Comparison of ENCODE assay signal across 15 mouse cellular contexts in genomic region chr13:54320212-54320611, GRCm38 (mm10). TPM values are rescaled to one million over a fixed set of nuclear protein-coding genes. Genes with fewer than 3 reads are reported as not detected.
DNase-seq lines count a peak whose midpoint lies in the region; ATAC-seq and TF ChIP-seq lines count a peak whose summit lies in the region.
"Had no signal": no experiment of that assay in that cellular context is flagged by ENCODE, and none has a peak within 500 bp of the region (broad histone marks: within the 10 kb centered on the region; RNA-seq: fewer than 3 reads in every experiment).

No protein-coding gene starts in this region.

- 58% methylated on average over 9 of the region's 9 CpGs for WGBS in intestine, postnatal 0 days
- 55% methylated on average over 9 of the region's 9 CpGs for WGBS in intestine, embryonic 16.5 days
- WGBS in midbrain, postnatal 0 days: 75% methylated on average over 9 of the region's 9 CpGs
- 77% methylated on average over 9 of the region's 9 CpGs for WGBS in midbrain, embryonic 16.5 days

- H3K4me2 ChIP-seq in intestine, postnatal 0 days (replicated peaks; ENCODE audit: low read depth): no peak overlapping the region
- H3K4me2 ChIP-seq in intestine, embryonic 16.5 days (ENCODE audit: low read depth, low read length): no peak overlapping the region
- H3K4me2 ChIP-seq in midbrain, postnatal 0 days (ENCODE audit: low read depth, low read length, poor library complexity, severe bottlenecking): no peak overlapping the region
- H3K4me2 ChIP-seq in midbrain, embryonic 16.5 days (ENCODE audit: low read length): no peak overlapping the region
- H3K4me2 ChIP-seq: forebrain, embryonic 15.5 days; heart, embryonic 15.5 days; midbrain, embryonic 15.5 days; neural tube, embryonic 15.5 days had no signal

- no peaks in the 10 kb centered on the region for H3K36me3 ChIP-seq in intestine, postnatal 0 days (ENCODE audit: control insufficient read depth, insufficient read depth)
- H3K36me3 ChIP-seq in intestine, embryonic 16.5 days (ENCODE audit: control insufficient read depth, insufficient read depth, low read length): no peaks in the 10 kb centered on the region
- H3K36me3 ChIP-seq in midbrain, postnatal 0 days (ENCODE audit: insufficient read depth, low read length): no peaks in the 10 kb centered on the region
- H3K36me3 ChIP-seq in midbrain, embryonic 16.5 days (ENCODE audit: control insufficient read depth, insufficient read depth, low read length): no peaks in the 10 kb centered on the region
- H3K36me3 ChIP-seq: forebrain, embryonic 15.5 days; heart, embryonic 15.5 days; midbrain, embryonic 15.5 days; neural tube, embryonic 15.5 days had no signal

- H3K27ac ChIP-seq in intestine, postnatal 0 days (ENCODE audit: low read depth, low read length): no peak overlapping the region
- H3K27ac ChIP-seq in intestine, embryonic 16.5 days (ENCODE audit: low read length): no peak overlapping the region
- H3K27ac ChIP-seq in midbrain, postnatal 0 days (ENCODE audit: low read depth, low read length): no peak overlapping the region
- H3K27ac ChIP-seq in midbrain, embryonic 16.5 days (ENCODE audit: low read length): no peak overlapping the region
- H3K27ac ChIP-seq: forebrain, embryonic 15.5 days; heart, embryonic 15.5 days; midbrain, embryonic 15.5 days; neural tube, embryonic 15.5 days had no signal

- peak; percentile 61 for TF ChIP-seq CTCF in intestine, postnatal 0 days (IDR thresholded peaks at IDR 0.05; ENCODE audit: low read depth)
- TF ChIP-seq CTCF in midbrain, postnatal 0 days (IDR thresholded peaks at IDR 0.05): peak; percentile 24

- no peaks in the 10 kb centered on the region for H3K9me3 ChIP-seq in intestine, postnatal 0 days (ENCODE audit: control insufficient read depth)
- no peaks in the 10 kb centered on the region for H3K9me3 ChIP-seq in intestine, embryonic 16.5 days (ENCODE audit: control insufficient read depth, low read length)
- no peaks in the 10 kb centered on the region for H3K9me3 ChIP-seq in midbrain, postnatal 0 days (ENCODE audit: low read length)
- H3K9me3 ChIP-seq in midbrain, embryonic 16.5 days (replicated peaks; ENCODE audit: control insufficient read depth, low read length, poor library complexity, severe bottlenecking): no peaks in the 10 kb centered on the region
- H3K9me3 ChIP-seq: forebrain, embryonic 15.5 days; heart, embryonic 15.5 days; midbrain, embryonic 15.5 days; neural tube, embryonic 15.5 days had no signal

- no peaks in the 10 kb centered on the region for H3K27me3 ChIP-seq in intestine, postnatal 0 days (replicated peaks; ENCODE audit: control insufficient read depth, insufficient read depth, low read length)
- no peaks in the 10 kb centered on the region for H3K27me3 ChIP-seq in intestine, embryonic 16.5 days (replicated peaks; ENCODE audit: control insufficient read depth, insufficient read depth, low read length)
- H3K27me3 ChIP-seq in midbrain, postnatal 0 days (ENCODE audit: insufficient read depth, low read length): no peaks in the 10 kb centered on the region
- H3K27me3 ChIP-seq in midbrain, embryonic 16.5 days (ENCODE audit: control insufficient read depth, insufficient read depth, low read depth, low read length): no peaks in the 10 kb centered on the region
- H3K27me3 ChIP-seq: forebrain, embryonic 15.5 days; midbrain, embryonic 15.5 days; neural tube, embryonic 15.5 days had no signal

- no peak for ATAC-seq in intestine, postnatal 0 days
- no peak for ATAC-seq in intestine, embryonic 16.5 days
- ATAC-seq in midbrain, postnatal 0 days (ENCODE audit: low FRiP score): no peak
- no peak for ATAC-seq in midbrain, embryonic 16.5 days
- ATAC-seq: forebrain, embryonic 15.5 days; midbrain, embryonic 15.5 days had no signal

- no peaks in the 10 kb centered on the region for H3K4me1 ChIP-seq in intestine, postnatal 0 days (replicated peaks; ENCODE audit: control insufficient read depth, insufficient read depth, low read length)
- H3K4me1 ChIP-seq in intestine, embryonic 16.5 days (ENCODE audit: control insufficient read depth, insufficient read depth, low read length): 0 out of 2 replicates have a peak, but pooled peaks cover 3% of the 10 kb centered on the region
- peaks cover 8% of the 10 kb centered on the region; the same call in 1 of the 2 replicates for H3K4me1 ChIP-seq in midbrain, postnatal 0 days (ENCODE audit: insufficient read depth, low read length)
- H3K4me1 ChIP-seq in midbrain, embryonic 16.5 days (ENCODE audit: control insufficient read depth, insufficient read depth, low read length): peaks cover 4% of the 10 kb centered on the region; the same call in 1 of the 2 replicates
- H3K4me1 ChIP-seq: heart, embryonic 15.5 days had no signal

- no peak overlapping the region for H3K4me3 ChIP-seq in intestine, postnatal 0 days (ENCODE audit: low read depth, low read length)
- no peak overlapping the region for H3K4me3 ChIP-seq in intestine, embryonic 16.5 days (ENCODE audit: low read length)
- H3K4me3 ChIP-seq in midbrain, postnatal 0 days (ENCODE audit: low read depth, low read length): no peak overlapping the region
- H3K4me3 ChIP-seq in midbrain, embryonic 16.5 days (ENCODE audit: low read depth, low read length): no peak overlapping the region
- H3K4me3 ChIP-seq: forebrain, embryonic 15.5 days; heart, embryonic 15.5 days; midbrain, embryonic 15.5 days; neural tube, embryonic 15.5 days had no signal

- H3K9ac ChIP-seq in intestine, postnatal 0 days (ENCODE audit: low read depth, low read length): no peak overlapping the region
- H3K9ac ChIP-seq in intestine, embryonic 16.5 days (ENCODE audit: low read depth, low read length): no peak overlapping the region
- no peak overlapping the region for H3K9ac ChIP-seq in midbrain, postnatal 0 days (replicated peaks; ENCODE audit: low read length, poor library complexity, severe bottlenecking)
- no peak overlapping the region for H3K9ac ChIP-seq in midbrain, embryonic 16.5 days (ENCODE audit: low read depth, low read length)
- H3K9ac ChIP-seq: forebrain, embryonic 15.5 days; heart, embryonic 15.5 days; midbrain, embryonic 15.5 days; neural tube, embryonic 15.5 days had no signal

- no peak for DNase-seq in midbrain, postnatal 0 days (ENCODE audit: low spot score)
- DNase-seq in R1 (ENCODE audit: low read depth, low spot score): peak; percentile 27
- DNase-seq in naive thymus-derived CD4-positive, alpha-beta T cell, adult 2 months (ENCODE audit: low read depth): peak; percentile 2
- no peak for DNase-seq in kidney, postnatal 10 days
- DNase-seq: adrenal gland, adult 2 months; gastrocnemius, postnatal 25 days; kidney, postnatal 4 days; lung, postnatal 4 days had no signal

RNA-seq across cellular contexts. Expression of gene Cplx2, which starts 50.9 kb away (rescaled TPM):
- 2.2 and 2.6 TPM in 2 replicates for polyA plus RNA-seq in intestine, postnatal 0 days (2015; fragmentation: Nextera tagmentation; extraction: Ambion mirVana)
- polyA plus RNA-seq in intestine, embryonic 16.5 days (2015; fragmentation: Nextera tagmentation; extraction: Ambion mirVana): 4.1 and 5.1 TPM in 2 replicates
- total RNA-seq in midbrain, postnatal 0 days (2014; rRNA removed): 88.7 and 106 TPM in 2 replicates
- 30.4 and 31.2 TPM in 2 replicates for polyA plus RNA-seq in midbrain, postnatal 0 days (2015; fragmentation: Nextera tagmentation; extraction: Ambion mirVana)
- 25.8 and 30.8 TPM in 2 replicates for polyA plus RNA-seq in midbrain, embryonic 16.5 days (2015; fragmentation: Nextera tagmentation; extraction: Ambion mirVana)

Comparison
In these comparisons a context has a peak if more than half of its experiments do, and no peak if none do; other contexts are left out.
1. DNase-seq: peak in R1 (single experiment) and naive thymus-derived CD4-positive, alpha-beta T cell, adult 2 months (single experiment); none in midbrain, postnatal 0 days (single experiment) and kidney, postnatal 10 days (single experiment).